Mouse (Mus musculus) myocyte (in vitro differentiated cells): ENCODE data around the gene Atoh7.

ENCODE experiments used
- POLR2A ChIP-seq: IDR thresholded peaks from one replicate; pipeline ENCODE4 v1.6.1; 2011; ENCODE audit warnings: low read depth, mild to moderate bottlenecking, control low read depth, moderate library complexity; ENCODE audit not compliant: insufficient read length
- TCF12 ChIP-seq: IDR thresholded peaks from one replicate; pipeline ENCODE4 v1.6.1; 2011; ENCODE audit warnings: mild to moderate bottlenecking, control low read depth; ENCODE audit not compliant: poor library complexity, insufficient read depth, severe bottlenecking

DNA sequence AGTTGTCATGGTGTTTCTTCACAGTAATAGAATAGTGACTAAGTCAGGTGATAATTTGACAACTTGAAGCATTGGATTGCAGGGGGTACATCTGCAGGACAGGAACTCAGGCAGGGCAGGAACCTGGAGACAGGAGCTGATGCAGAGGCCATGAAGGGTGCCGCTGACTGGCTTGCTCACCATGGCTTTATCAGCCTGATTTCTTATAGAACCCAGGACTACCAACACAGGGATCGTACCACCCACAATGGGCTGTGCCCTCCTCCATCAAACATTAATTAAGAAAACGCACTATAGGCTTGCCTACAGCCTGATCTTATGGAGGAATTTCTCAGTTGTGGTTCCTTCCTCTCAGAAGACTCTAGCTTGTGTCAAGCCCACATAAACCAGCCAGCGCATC, 33.9 kb downstream of the Atoh7 start:
- TF ChIP-seq TCF12 (no peak), POLR2A (no peak)
